Mouse (Mus musculus): Measurements from ENCODE around the gene Itga9. TPM values are rescaled to one million over a fixed set of nuclear protein-coding genes. Genes with fewer than 3 reads are reported as not detected.
A peak's percentile ranks its signal among the peaks of the same experiment; 100 is the strongest.

The Itga9 gene
- total RNA-seq, 1 experiment from 2014 or later = not detected

DNA sequence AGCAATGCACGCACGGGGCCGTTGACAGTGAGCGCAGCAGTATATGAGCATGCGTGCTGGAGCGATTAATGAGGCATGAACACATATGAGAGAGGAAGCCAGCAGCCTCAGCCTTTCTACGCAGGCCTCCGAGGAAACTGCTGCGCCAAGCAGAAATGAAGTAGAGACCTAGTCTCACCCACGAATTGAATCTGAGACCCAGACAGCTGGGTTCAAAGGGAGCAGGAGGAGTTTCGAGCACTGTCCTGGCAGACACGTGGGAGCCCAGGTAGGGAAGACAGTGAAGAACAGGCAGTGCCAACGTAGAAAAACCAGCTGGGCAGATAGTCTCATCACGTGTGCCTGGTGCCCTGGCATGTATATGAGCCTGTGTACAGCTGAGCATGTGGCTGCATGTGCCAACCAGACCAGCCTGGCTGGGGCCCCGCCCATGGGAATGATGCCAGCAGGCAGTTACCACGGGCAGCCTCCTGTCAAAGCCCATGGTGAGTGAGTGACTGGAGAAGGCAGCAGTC is 313.2 kb downstream of the Itga9 start:
- ATAC-seq (replicated peaks; ENCODE audit: insufficient number of reproducible peaks, low FRiP score, low TSS enrichment, poor library complexity, severe bottlenecking) = no peak

DNA sequence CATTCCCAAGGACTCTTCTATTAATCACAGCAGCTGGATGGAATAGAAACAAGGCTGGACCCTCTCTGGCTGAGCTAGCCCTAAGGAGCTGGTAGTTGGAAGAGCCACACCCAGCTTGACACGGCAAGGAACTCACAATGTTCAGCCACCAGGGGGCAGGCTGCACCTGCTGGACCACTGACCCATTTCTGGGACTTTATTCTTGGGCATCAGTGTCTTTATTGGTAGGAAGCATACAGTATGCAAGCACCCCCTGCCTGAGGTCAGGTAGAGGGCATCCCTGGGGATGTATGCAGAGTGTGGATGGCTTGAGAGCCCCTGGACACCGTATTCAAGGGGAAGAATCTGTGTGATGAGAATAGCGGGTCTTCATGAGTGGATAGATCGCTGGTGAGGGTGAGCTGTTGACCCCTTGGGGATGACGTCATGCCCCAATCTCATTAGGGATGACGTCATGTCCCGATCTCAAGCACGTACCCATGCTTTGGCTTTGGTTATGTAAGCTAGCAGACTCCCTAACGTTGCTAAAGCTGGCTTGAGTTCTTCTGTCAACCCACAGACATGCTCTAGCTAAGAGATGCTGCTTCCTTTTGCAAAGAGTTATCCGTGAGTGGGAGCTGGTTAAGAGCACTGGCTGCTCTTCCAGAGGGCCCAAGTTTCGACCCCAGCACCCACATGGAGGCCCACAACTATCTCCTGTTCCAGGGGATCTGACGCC is 314.5 kb downstream of the Itga9 start:
- no peak for ATAC-seq (replicated peaks; ENCODE audit: insufficient number of reproducible peaks, low FRiP score, low TSS enrichment, poor library complexity, severe bottlenecking)

DNA sequence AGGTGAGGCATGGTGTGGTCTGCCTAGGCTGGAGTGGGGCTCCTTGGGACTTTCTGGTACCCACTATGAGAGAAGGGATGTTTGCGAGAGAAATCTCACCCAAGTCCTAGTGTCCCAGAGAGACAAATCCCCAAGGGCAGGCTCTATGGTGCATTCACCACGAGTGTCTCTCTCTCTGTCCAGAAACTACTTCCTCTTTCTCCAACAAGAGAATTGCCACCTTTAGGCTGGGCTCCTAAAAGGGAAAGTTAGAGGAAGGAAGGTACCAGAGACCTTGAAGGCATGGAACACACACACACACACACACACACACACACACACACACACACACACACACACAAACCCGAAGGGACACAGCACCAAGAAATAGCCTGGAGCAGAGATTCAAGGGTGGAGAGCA is 315.4 kb downstream of the Itga9 start:
- ATAC-seq (replicated peaks; ENCODE audit: insufficient number of reproducible peaks, low FRiP score, low TSS enrichment, poor library complexity, severe bottlenecking) = no peak

DNA sequence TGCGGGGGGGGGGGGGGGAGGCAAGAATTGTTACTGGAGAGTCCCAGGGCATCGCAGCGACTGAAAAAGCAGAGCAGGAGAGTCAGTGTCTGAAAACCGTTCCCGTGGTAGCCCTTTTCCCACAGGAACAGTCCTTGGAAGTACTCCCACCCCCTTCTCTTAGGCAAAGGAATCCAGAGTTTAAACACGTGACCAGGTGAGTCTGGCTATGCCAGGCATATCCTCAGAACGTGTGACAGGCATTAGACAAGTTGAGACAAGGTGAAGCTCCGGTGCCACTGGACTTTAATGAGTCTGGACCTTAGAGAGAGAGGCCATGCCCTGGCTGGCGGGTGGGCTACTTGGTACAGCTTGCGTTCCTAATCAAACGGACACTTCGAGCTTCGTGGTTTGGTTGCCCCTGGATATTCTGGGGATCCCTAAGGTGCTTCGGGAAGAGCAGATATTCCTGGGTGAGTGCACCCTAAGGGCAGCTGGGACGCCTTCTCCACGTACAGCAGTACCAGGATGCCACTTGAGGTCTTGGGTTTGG is 318.1 kb downstream of the Itga9 start:
- no peak for ATAC-seq (replicated peaks; ENCODE audit: insufficient number of reproducible peaks, low FRiP score, low TSS enrichment, poor library complexity, severe bottlenecking)

DNA sequence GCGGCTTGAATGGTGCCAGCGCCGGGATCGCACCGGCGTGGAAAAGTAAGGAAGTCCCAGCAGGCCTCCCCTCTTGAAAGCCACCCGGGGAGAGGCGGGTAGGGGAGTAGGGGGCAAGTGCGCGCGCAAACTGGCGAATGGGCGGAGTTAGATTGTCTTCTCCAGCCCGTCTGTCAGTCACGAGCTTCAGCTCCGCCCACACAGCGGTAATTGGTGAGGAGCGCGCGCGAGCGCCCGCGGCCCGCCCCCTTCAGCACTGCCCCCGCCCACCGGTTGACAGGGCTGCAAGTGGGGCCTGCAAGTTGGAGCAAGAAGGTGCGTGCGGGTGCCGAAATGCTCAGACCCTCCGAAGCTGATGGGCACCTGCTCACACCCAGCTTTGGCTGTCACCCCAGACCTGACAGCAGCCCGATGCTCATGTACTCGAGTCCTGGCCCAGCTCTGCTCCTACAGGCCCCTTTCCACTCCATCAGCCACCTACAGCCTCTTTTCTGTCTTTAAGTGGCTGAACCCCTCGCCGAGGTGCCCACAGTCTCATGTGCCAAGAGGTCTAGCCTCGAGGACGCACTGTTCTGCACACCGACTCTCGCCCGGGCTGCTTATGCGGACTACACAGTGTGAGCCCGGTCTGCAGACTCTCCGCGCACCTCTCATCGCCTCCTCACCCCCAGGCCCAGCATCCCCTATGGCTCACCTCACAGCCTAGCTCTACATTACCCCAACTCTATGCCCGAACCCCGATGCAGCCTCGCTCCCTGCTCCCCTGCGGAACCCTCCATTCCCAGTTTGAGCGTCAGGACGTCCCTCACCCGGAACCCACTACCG is 319.0 kb downstream of the Itga9 start:
- ATAC-seq (replicated peaks; ENCODE audit: insufficient number of reproducible peaks, low FRiP score, low TSS enrichment, poor library complexity, severe bottlenecking) = peak; percentile 75

DNA sequence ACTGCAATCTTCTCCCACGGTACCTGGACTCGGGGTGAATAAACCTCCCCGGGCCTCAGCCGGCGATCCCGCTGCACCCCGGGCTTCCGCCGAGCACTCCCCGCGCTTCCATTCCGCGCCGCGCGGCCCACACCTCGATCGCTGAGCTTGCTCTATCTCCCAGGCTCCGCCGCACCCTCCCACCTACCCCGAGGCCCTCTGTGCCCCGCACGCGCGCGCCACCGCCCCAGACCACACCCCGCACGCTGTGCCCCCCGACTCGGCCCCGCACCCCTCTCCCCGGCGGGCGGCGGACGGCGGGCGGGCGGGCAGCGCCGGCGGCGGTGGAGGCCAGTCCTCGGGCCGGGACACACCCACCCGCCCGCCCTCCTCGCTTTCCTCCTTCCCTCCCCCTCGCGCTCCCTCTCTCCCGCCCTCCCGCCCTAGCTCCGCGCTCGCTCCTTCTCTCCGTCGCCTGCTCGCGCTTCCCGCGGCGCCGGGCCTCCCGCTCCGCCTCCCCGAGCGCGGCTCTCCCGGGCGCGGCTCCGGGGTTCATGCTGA is 319.7 kb downstream of the Itga9 start, which contains the start of gene Ctdspl:
Gene Ctdspl (plus strand): TSS at position 343 of the 540 bp plus-strand sequence.
- ATAC-seq (replicated peaks; ENCODE audit: insufficient number of reproducible peaks, low FRiP score, low TSS enrichment, poor library complexity, severe bottlenecking) = no peak

DNA sequence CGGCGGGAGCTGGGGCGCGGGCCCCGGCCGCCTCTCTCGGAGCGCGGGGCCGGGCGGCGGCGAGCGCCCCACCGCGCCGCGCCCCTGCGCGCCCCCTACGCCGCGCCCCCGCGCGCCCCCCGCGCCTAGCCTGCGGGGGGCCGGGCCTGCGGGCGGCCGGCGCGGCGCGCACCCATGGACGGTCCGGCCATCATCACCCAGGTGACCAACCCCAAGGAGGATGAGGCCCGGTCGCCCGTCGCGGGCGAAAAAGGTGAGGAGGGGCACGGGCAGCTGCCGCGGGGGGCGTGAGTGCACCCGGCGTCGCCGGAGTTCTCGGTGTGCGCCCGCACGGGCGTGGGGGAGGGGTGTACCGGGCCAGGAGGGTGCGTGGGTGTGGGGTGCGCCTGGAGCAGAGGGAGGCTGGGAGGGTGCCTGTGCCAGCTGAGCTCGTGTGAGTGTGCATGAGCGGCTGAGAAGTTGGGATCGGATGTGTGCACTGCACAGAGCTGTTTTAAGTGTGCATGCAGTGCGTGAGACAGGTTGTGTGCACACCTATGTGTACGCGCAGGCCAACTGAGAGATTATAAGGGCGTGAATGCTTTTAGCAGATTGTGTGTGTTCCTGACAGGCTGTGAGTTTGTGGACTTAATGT is 320.3 kb downstream of the Itga9 start:
- ATAC-seq (replicated peaks; ENCODE audit: insufficient number of reproducible peaks, low FRiP score, low TSS enrichment, poor library complexity, severe bottlenecking) = no peak

DNA sequence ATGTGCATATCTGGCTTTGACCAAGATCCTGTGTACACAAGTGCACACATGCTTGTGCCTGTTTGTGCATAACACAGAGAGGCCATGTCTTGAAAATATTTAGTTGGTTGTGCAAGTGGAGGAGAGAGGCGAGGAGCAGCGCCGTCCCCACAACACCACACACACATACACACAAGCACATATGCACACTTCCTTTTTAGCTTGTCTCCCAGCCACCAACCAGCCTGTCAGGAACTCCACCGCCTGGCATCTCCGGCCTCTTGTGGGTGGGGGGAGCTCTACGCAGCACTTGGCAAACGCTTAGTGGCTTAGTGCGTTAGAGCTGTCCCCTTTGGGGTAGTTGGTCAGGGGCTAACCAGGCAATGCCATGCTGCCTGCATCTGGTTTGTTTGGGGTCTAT is 321.0 kb downstream of the Itga9 start:
- no peak for ATAC-seq (replicated peaks; ENCODE audit: insufficient number of reproducible peaks, low FRiP score, low TSS enrichment, poor library complexity, severe bottlenecking)

DNA sequence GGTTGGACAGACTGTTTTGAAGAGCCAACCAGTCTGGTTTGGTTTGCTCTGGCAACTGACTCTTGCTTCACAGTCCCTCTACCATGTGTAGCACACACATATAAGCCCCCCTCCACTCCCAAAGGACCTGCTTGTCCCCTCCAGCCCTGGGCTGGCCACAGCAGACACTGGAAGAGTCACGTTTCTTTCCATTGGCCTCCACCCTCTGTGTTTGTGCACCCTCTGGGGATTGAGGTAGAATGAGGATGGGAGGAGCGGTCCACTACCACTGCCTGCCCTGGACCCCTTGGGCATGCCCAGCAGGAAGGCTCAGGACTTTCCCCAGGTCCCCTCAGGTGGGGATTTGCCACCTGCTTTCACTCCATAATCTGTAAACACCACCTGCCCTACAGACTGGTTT is 321.5 kb downstream of the Itga9 start:
- no peak for ATAC-seq (replicated peaks; ENCODE audit: insufficient number of reproducible peaks, low FRiP score, low TSS enrichment, poor library complexity, severe bottlenecking)

DNA sequence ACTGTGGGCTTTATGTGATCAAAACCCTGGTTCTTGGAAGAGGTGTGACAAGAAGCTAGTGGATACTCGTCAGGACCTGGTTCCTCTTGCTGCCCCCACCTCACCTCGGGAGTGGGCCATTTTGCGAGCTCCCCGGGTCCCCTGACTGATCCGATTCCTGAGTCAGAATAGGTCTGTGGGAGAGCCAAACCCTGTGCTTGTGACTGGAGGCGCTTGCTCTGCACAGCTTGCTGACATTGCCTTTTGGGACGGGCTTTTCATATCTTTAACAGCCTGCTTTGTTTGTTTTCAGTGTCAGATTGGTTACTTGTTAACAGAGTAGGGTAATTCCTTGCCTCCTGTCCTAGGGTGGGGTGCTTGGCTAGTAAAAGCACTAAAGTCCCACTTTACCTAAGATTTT is 322.2 kb downstream of the Itga9 start:
- ATAC-seq (replicated peaks; ENCODE audit: insufficient number of reproducible peaks, low FRiP score, low TSS enrichment, poor library complexity, severe bottlenecking) = no peak

DNA sequence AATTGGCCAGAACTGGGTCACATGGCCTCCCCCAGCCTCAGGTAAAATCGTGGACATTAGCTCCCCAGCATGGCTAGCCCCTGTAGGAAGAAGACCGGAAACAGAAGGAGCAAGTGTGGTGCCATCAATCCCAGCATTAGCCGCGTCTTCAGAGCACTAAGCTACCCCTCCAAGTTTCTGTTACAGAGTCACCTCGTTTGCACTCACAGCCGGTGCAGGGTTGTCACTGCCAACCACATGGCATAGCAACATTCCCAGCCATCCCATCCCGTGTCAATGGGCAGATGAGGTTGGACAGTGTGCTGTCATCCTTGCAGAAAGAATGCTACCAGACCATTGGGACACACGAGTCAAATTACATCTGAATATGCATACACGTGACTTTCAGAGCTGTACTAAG is 324.1 kb downstream of the Itga9 start:
- ATAC-seq (replicated peaks; ENCODE audit: insufficient number of reproducible peaks, low FRiP score, low TSS enrichment, poor library complexity, severe bottlenecking) = no peak

DNA sequence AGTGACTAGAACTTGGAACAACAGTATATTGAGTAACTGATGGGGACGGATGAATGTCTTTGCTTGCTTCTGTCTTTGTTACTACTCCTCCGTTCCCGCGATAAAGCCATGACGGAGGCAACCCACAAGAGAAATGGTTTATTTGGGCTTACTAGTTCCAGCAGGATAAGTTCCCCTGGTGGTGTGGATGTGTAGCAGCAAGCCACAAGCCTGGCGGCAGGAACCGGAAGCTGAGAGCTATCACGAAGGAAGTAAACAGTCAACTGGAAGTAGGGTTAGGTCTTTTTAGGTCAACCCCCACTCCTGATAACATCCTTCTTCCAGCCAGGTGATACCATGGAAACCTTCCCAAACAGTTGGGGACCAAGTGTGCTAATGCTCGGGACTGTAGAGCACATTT is 327.3 kb downstream of the Itga9 start:
- no peak for ATAC-seq (replicated peaks; ENCODE audit: insufficient number of reproducible peaks, low FRiP score, low TSS enrichment, poor library complexity, severe bottlenecking)

DNA sequence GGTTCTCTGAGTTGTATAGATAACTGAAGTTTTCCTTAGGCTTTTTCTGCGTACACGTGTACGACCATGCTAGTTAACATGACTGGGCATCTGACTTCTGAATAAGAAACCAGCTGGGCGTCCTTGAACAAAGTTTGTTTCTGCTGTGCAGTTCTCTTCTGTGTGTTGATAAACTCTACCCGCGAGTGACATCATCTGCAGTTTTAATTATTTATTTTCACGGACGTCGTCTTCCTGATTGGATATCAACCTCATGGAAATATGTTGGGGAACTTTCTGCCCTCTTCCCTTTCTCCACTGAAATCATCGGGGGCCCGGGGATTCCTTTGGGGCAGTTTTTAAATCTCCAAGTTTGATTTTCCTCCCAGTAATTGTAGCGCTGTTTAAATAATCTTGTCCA is 327.8 kb downstream of the Itga9 start:
- no peak for ATAC-seq (replicated peaks; ENCODE audit: insufficient number of reproducible peaks, low FRiP score, low TSS enrichment, poor library complexity, severe bottlenecking)

DNA sequence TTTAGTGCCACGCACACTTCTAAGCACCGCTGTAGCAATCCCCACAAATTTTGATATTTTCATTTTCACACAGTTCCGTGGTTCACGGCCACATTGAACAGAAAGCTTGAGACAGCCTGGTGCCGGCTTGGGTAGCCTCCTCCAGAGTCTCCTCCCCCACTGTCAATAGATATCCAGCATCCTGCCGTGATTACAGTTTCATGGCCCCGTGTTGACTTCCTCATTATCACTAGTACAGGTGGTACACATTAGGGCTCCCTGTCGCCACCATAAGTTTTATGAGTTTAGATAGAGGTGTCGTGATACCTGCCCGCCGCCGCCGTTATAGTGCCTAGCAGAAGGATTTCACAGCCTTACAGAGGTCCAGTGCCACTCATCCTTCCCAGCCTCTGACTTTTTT is 328.6 kb downstream of the Itga9 start:
- no peak for ATAC-seq (replicated peaks; ENCODE audit: insufficient number of reproducible peaks, low FRiP score, low TSS enrichment, poor library complexity, severe bottlenecking)

DNA sequence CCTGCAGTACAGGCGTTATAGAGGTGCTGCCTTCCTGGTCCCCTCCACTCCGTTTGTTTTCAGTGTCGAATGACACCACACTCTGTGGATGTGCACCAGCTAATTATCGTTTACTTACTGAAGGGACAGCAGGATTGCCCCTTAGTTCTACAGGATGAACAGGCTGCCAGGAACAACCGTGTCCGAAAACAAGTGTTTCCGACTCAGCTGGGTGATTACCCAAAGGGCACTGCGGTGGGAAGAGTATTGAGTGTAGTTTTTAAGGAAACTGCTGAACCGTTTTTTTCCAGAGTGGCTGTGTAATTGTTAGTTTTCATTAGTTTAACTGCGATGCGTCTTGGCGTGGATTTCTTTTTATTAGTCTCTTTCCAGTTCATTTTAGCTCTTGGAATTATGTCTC is 329.6 kb downstream of the Itga9 start:
- no peak for ATAC-seq (replicated peaks; ENCODE audit: insufficient number of reproducible peaks, low FRiP score, low TSS enrichment, poor library complexity, severe bottlenecking)

DNA sequence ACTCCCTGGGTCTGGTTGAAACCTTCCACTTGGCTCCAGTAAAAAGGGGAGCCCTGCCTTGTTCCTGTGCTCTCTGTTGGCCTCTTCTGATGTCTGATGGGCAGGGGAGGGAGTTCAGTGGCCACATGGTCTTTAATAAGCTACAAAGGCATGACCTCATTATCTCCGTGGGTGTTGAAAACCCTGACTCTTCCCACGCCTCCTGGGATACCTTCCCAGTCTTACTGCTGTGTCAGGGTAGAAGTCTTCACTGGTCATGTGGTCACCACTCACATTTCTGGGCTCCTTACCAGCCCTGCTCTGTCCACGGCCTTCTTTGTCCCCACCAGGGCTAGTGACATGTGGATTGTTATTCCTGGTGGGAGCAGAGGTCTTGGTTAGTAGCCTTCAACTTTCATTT is 331.0 kb downstream of the Itga9 start:
- no peak for ATAC-seq (replicated peaks; ENCODE audit: insufficient number of reproducible peaks, low FRiP score, low TSS enrichment, poor library complexity, severe bottlenecking)

DNA sequence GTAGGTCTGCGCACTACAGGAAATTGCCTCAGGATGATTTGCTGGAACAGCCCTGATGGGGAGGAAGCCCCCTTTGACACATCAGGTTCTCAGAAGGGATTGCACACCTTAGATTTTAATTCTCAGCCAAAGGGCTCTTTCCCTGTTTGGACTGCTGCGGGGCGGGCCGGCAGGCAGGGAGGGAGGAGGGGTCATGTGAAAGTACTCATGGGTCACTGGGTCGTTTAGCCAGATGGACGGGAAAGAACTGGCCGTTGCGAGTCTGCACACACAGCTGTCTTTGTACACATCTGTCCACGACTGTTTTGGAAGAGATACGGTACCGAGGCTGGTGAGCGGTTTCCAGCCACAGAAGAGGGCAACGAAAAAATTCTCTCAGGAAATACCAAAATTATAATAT is 332.9 kb downstream of the Itga9 start:
- no peak for ATAC-seq (replicated peaks; ENCODE audit: insufficient number of reproducible peaks, low FRiP score, low TSS enrichment, poor library complexity, severe bottlenecking)

DNA sequence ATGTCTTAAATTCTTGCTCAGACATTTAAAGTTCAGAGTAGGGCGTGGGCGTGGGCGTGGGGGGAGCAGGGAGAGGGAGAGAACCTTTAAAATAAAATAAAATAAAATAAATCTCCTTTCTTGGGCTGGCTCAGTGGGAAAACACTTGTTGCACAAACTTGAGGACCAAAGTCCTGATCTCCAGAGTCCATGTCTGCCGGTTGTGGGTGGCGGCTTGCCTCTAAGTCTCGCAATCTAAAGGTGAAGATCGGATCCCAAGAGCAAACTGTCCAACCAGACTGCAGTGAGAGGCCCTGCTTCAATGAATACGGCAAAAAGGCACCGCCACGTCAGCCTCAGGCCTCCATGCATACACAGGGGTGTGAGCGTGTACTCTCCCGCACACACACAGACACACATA is 333.3 kb downstream of the Itga9 start:
- no peak for ATAC-seq (replicated peaks; ENCODE audit: insufficient number of reproducible peaks, low FRiP score, low TSS enrichment, poor library complexity, severe bottlenecking)

DNA sequence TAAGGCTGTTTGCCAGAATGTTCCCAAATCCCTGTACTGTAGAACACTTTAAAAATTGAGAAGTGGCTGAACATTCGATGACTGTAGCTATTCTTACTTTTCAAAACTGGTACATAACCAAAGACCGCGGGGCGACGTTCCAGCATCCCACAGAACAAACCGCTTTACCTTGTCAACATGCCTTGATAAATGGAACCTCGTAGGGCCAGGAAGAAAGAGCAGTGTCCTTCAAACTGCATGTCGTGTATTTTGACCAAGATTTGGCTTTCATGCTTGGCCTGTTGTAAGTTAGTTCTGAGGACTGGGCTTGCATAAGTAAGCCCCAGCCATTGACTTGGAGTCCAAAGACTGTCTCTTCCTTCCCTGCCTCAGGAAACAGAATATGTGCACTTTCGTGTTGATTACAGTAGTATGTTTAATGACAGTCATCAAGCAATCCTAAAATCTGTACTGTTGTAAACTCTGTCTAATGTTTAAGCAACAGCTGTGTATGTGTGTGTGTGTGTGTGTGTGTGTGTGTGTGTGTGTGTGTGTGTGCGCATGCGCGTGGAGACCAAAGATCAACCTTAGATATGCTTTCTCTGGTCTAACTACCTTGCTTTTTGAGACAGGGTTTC is 334.2 kb downstream of the Itga9 start:
- ATAC-seq (replicated peaks; ENCODE audit: insufficient number of reproducible peaks, low FRiP score, low TSS enrichment, poor library complexity, severe bottlenecking) = no peak
